Mouse (Mus musculus): Measurements from ENCODE around the gene Timp2.

Gene Timp2

GRCm38 (mm10) chr11:118295026-118295425 is 60.5 kb downstream of the Timp2 start:
- no peak for DNase-seq (ENCODE audit: low spot score in 2 of 2)

GRCm38 (mm10) chr11:118292671-118293070 is 62.9 kb downstream of the Timp2 start:
- no peak for DNase-seq (ENCODE audit: low spot score in 2 of 2)

- DNase-seq (ENCODE audit: low spot score in 2 of 2) = peak; percentile 100
These were observed 65.3 kb downstream of the Timp2 start, which contains the start of gene Usp36 for GRCm38 (mm10) chr11:118289999-118290889. Gene Usp36, minus strand, starts transcription at chr11:118290244.

- no peak for DNase-seq (ENCODE audit: low spot score in 2 of 2)
These were observed 66.0 kb downstream of the Timp2 start for GRCm38 (mm10) chr11:118289562-118289961.

- peak in 1 of 2 experiments; percentile 19 for DNase-seq (ENCODE audit: low spot score in 2 of 2)
These were observed 66.5 kb downstream of the Timp2 start for GRCm38 (mm10) chr11:118289037-118289511.

- DNase-seq (ENCODE audit: low spot score in 2 of 2) = no peak
These were observed 68.0 kb downstream of the Timp2 start for GRCm38 (mm10) chr11:118287573-118287972.

- DNase-seq (ENCODE audit: low spot score in 2 of 2) = no peak
These were observed 69.1 kb downstream of the Timp2 start for GRCm38 (mm10) chr11:118286434-118286833.

GRCm38 (mm10) chr11:118285791-118286190 is 69.7 kb downstream of the Timp2 start:
- DNase-seq (ENCODE audit: low spot score in 2 of 2) = no peak

GRCm38 (mm10) chr11:118280218-118280617 is 75.3 kb downstream of the Timp2 start:
- no peak for DNase-seq (ENCODE audit: low spot score in 2 of 2)

GRCm38 (mm10) chr11:118276328-118276727 is 79.2 kb downstream of the Timp2 start:
- DNase-seq (ENCODE audit: low spot score in 2 of 2) = peak; percentile 17 to 24

- no peak for DNase-seq (ENCODE audit: low spot score in 2 of 2)
These were observed 80.4 kb downstream of the Timp2 start for GRCm38 (mm10) chr11:118275092-118275491.

- peak in 1 of 2 experiments; percentile 28 for DNase-seq (ENCODE audit: low spot score in 2 of 2)
These were observed 85.7 kb downstream of the Timp2 start for GRCm38 (mm10) chr11:118269827-118270226.

GRCm38 (mm10) chr11:118266666-118267046 is 88.9 kb downstream of the Timp2 start:
- DNase-seq (ENCODE audit: low spot score in 2 of 2) = no peak

GRCm38 (mm10) chr11:118266044-118266665 is 89.4 kb downstream of the Timp2 start:
- DNase-seq (ENCODE audit: low spot score in 2 of 2) = no peak

GRCm38 (mm10) chr11:118265621-118266020 is 89.9 kb downstream of the Timp2 start:
- DNase-seq (ENCODE audit: low spot score in 2 of 2) = no peak

GRCm38 (mm10) chr11:118263146-118263545 is 92.4 kb downstream of the Timp2 start:
- peak in 1 of 2 experiments; percentile 23 for DNase-seq (ENCODE audit: low spot score in 2 of 2)

- DNase-seq (ENCODE audit: low spot score in 2 of 2) = no peak
These were observed 95.5 kb downstream of the Timp2 start for GRCm38 (mm10) chr11:118260081-118260480.

- DNase-seq (ENCODE audit: low spot score in 2 of 2) = no peak
These were observed 96.0 kb downstream of the Timp2 start for GRCm38 (mm10) chr11:118259580-118259979.

GRCm38 (mm10) chr11:118256371-118256770 is 99.2 kb downstream of the Timp2 start:
- no peak for DNase-seq (ENCODE audit: low spot score in 2 of 2)

- DNase-seq (ENCODE audit: low spot score in 2 of 2) = peak; percentile 47 to 55
These were observed 101.2 kb downstream of the Timp2 start for GRCm38 (mm10) chr11:118254159-118254951.

- peak in 1 of 2 experiments; percentile 33 for DNase-seq (ENCODE audit: low spot score in 2 of 2)
These were observed 101.9 kb downstream of the Timp2 start for GRCm38 (mm10) chr11:118253447-118254158.

Measured in frontal cortex, postnatal 36 days (tissue).